Mouse (Mus musculus) CH12.LX (cell line): ENCODE results near the gene Setx.

Source experiments
- CHD1 ChIP-seq: IDR thresholded peaks from 2 replicates; pipeline ENCODE4 v1.6.1; 2012; ENCODE audit warnings: low read depth, low read length, improper control_type of control experiment, inconsistent platforms
- CTCF ChIP-seq, 2 experiments: IDR thresholded peaks in 1 of 2; conservative IDR thresholded peaks in 1 of 2; 2 replicates each; pipeline ENCODE4 v1.5.1; 2011 to 2012; ENCODE audit warnings: low read depth in 2 of 2, low read length in 2 of 2, improper control_type of control experiment in 1 of 2, inconsistent platforms in 1 of 2, mild to moderate bottlenecking in 1 of 2, moderate library complexity in 1 of 2
- ELF1 ChIP-seq: IDR thresholded peaks from 2 replicates; pipeline ENCODE4 v1.6.1; 2014; ENCODE audit warnings: low read depth, mild to moderate bottlenecking, inconsistent platforms, low read length, improper control_type of control experiment
- EP300 ChIP-seq: IDR thresholded peaks from 2 replicates; pipeline ENCODE4 v1.6.1; 2011; ENCODE audit warnings: low read length, improper control_type of control experiment
- HCFC1 ChIP-seq: IDR thresholded peaks from 2 replicates; pipeline ENCODE4 v1.6.1; 2012; ENCODE audit warnings: low read depth, mild to moderate bottlenecking, inconsistent platforms, low read length, improper control_type of control experiment
- JUND ChIP-seq: conservative IDR thresholded peaks from 2 replicates; pipeline ENCODE4 v1.6.1; 2011; ENCODE audit warnings: low read depth, low read length, improper control_type of control experiment
- MAFK ChIP-seq: IDR thresholded peaks from 2 replicates; pipeline ENCODE4 v1.6.1; 2011; ENCODE audit warnings: low read length, improper control_type of control experiment; ENCODE audit not compliant: insufficient replicate concordance
- MAX ChIP-seq: IDR thresholded peaks from 2 replicates; pipeline ENCODE4 v1.6.1; 2011; ENCODE audit warnings: low read length, improper control_type of control experiment
- NRF1 ChIP-seq: IDR thresholded peaks from 2 replicates; pipeline ENCODE4 v1.6.1; 2014; ENCODE audit warnings: low read depth, mild to moderate bottlenecking, inconsistent platforms, low read length, improper control_type of control experiment, moderate library complexity
- POLR2A ChIP-seq: IDR thresholded peaks from 2 replicates; pipeline ENCODE4 v1.6.1; 2011; ENCODE audit warnings: low read depth, mild to moderate bottlenecking, improper control_type of control experiment, low read length
- RAD21 ChIP-seq: IDR thresholded peaks from 2 replicates; pipeline ENCODE4 v1.6.1; 2011; ENCODE audit warnings: low read depth, mild to moderate bottlenecking, low read length, improper control_type of control experiment, moderate library complexity
- SMC3 ChIP-seq: IDR thresholded peaks from 2 replicates; pipeline ENCODE4 v1.6.1; 2011; ENCODE audit warnings: low read depth, low read length, improper control_type of control experiment
- UBTF ChIP-seq: IDR thresholded peaks from 2 replicates; pipeline ENCODE4 v1.6.1; 2012; ENCODE audit warnings: low read depth, mild to moderate bottlenecking, inconsistent platforms, low read length, improper control_type of control experiment, moderate library complexity
- USF2 ChIP-seq: conservative IDR thresholded peaks from 2 replicates; pipeline ENCODE4 v1.6.1; 2011; ENCODE audit warnings: low read depth, low read length, improper control_type of control experiment

- no peak for TF ChIP-seq EP300
- TF ChIP-seq POLR2A, result no peak
- TF ChIP-seq MAX, result no peak
- no peak for TF ChIP-seq CHD1
- TF ChIP-seq JUND, result no peak
- no peak for TF ChIP-seq USF2
- TF ChIP-seq NRF1, result no peak
- TF ChIP-seq RAD21, result no peak
- TF ChIP-seq CTCF (conservative IDR thresholded peaks at IDR 0.05 in 1 of 2, IDR thresholded peaks at IDR 0.05 in 1 of 2; ENCODE audit: low read depth in 2 of 2, low read length in 2 of 2), result no peak
- no peak for TF ChIP-seq ELF1
- TF ChIP-seq UBTF, result no peak
- TF ChIP-seq HCFC1, result no peak
- TF ChIP-seq MAFK, result no peak
- no peak for TF ChIP-seq SMC3
Observed at GRCm38 (mm10) chr2:29179810-29180209, 55.8 kb downstream of the Setx start.
